Mouse (Mus musculus): ENCODE results near the gene Gm49661.

The Gm49661 gene

DNA sequence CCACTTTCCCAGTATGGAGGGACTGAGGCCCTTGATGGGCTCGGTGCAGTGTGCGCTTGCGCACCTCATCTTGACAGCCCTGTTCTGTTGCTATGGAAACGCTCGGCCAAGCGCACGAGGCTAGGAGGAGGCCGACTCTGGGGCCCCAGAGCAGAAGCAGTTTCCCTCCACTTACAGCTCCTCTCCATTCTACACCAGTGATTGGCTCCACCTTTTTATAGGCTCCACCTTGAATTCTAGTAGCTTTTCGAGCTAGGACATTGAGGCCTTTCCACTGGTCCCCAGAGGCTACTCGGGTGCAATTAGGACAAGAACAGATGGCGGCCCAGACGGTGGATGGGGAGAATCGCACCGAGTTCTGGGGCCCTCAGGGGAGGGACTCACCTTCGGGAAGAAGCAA lies 34.4 kb downstream of the Gm49661 start:
- ATAC-seq (ENCODE audit: low TSS enrichment) = peak; percentile 66

DNA sequence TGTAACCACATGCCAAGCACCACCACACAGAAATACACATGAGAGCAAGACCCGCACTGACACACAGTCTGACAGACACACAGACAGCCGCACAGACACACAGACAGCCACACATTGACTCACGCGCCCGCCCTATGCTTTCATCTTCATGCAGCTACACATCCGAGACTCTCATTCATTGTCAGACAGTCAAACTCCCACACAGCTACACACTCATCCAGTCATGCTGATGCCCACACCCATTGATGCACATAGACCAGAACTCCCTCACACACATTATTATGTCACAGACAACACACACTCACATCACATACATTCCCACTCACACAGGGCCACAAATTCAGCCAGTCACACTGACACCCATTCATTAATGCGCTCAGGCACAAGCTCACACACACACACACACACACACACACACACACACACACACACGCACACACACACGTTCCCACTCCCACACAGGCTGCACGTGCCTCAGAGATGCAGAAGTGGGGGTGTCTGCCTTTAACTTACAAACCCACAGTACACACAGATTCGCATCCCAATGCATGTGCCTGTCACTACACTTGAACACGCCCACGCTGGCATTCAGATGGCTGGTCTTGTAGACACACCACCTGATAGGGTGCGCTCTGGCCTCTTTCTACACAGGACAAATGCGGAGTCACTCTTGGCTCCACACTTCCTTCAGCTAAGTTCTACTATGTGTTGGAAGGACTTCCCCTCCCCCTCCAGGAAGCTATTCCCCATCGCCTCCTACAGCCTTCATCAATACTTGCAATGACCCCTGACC lies 35.3 kb downstream of the Gm49661 start:
- peak; percentile 33; the same call in 1 of the 2 replicates for ATAC-seq (ENCODE audit: low TSS enrichment)

DNA sequence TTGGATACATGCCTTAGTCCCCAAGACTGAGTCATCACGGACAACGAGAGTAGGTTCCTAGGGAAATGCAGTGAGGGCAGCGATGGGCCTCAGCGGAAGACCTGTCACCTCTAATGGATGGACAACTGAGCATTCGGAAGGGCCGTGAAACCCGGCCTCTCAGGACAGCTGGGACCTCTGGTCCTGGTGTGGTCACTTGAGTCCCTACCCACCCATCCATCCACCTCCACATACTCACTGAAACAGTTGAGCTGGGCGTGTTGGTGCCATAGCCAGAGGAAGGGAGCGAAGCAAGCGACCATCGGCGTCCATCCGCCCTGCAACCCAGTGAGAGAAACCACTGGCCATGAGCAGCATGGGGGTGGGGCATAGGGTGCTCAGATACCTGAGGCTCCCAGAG lies 38.7 kb downstream of the Gm49661 start:
- no peak for ATAC-seq (ENCODE audit: low TSS enrichment)

DNA sequence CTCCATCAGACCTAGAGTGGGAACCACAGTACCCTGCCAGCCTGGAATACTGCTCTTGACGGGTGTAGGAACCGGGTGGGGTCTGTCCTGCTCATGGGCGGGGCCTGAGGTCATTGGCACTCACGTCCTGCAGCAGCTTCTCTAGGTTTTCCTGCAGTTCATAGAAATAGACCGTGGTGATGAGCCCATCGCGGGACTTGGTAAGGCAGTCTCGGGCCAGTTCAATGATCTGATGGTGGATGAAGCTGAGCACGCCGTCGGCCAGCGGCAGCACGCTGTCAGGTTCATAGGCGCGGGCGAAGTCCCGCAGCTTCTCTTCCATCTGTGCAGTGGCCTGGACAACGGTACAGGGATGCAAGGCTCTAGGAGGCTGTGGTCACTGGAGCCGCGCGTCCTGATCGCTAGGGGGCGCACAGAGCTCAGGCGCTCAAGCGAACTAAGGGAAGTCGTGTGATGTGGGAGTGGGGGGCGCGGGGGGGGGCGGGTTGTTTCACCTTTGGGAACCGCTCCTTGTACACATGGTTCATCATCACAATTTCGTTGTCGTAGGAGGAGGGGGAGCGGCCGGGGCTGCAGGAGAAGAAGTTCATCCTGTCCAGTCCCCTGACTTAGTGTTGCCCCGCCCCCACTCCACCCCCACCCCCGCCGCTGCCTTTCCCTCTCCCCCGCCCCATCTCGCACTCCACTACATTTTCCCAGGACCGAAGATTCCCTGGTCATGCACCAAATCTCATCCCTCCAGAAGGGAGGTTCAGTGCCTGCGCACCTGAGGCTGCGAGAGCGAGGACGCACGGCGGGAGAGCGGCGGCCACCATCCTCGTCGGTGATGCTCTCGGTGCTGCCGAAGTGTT lies 40.6 kb downstream of the Gm49661 start:
- ATAC-seq (ENCODE audit: low TSS enrichment) = peak; percentile 73

DNA sequence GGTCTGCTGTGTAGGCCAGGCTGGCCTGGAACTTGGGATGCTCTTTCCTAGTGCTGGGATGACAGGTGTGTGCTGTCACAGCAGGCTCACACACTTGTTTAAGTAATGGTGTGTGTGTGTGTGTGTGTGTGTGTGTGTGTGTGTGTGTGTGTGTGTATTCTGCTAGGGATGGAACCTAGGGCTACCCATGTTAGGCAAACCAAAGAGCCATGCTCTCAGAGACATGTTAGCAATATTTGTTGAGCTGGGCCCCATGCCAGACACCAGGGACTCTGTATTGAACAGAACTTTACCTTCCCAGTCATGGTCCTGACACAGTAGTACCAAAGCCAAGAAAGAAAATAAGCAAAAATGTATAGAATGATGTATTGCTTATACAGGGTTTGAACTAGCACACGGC lies 41.7 kb downstream of the Gm49661 start:
- ATAC-seq (ENCODE audit: low TSS enrichment) = no peak

DNA sequence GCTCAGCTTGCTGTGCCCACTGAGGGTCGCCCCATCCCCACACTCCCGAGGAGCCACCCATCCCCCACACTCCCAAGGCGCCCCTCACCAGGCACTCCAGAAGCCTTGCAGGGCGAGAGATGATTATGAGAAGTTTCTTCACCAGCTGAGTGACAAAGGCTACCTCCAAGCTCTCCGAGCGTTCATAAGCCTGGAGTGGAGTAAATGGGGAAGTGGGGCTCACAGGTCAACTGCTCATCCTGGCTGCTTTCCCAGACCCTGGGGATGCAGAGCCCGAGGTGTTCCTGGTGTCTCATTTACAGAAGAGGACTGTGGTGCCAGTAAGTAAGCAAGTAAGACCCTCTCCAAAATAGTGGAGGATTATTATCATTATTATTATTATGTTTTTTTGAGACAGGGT lies 43.7 kb downstream of the Gm49661 start:
- no peak for ATAC-seq (ENCODE audit: low TSS enrichment)

DNA sequence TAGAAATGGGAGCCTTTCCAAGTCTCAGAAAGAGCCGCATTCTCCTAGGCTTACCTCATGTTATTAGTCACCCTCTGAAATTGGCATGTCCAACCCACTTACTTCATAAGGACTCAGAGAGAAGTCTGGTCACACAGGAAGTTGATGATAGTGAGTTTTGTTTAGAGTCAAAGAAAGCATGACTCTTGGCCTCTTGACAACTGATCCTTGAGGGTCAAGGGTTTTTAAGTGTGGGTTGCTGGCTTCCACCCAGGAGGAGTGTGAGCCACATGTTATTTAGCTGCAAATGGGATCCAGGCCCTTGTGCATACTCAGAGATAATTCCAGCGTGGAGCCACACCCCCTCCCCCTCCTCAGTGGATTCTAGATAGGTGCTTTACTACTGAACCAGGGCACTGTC lies 47.6 kb downstream of the Gm49661 start:
- ATAC-seq (ENCODE audit: low TSS enrichment) = no peak

DNA sequence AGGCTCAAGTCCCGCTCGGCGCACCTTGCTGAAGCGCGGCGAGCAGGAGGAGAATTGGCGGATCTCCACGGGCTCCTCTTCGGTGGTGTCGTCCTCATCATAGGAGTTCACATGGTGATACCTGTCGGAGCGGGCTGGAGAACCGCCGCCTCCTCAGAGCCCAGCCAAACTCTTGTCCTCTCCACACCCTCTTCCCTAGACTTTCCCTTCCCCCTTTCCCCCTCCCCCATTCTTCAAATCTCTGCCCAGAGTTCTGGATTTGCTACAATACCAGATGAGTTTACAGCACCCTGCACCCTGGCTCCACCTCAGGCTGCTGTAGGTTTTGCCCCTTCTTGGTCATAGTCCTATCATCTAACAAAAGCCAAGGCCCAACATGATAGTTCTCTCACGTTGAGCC lies 50.6 kb downstream of the Gm49661 start:
- ATAC-seq (ENCODE audit: low TSS enrichment) = no peak

DNA sequence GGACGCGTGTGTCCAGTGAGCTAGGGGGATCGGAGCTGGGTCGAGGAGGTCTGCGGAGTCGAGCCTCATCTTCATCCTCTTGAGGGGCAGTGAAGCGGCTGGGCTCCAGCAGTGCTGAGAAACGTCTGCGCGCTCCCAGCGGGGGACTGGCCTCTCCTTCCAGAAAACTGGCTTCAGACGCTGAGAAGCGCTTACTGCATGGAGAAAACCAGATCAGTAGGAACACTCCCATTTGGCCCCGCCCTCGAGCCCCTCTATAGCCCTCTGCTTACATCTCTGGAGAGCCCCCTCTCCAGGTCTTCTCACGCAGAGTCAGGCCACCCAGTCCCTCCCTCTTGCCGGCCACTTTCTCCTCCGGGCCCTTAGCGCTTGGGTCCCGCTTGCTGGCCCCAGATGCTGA lies 51.5 kb downstream of the Gm49661 start:
- ATAC-seq (ENCODE audit: low TSS enrichment) = no peak

Measured in frontal cortex, adult (tissue).